Mouse (Mus musculus) olfactory bulb, adult 2 months (tissue): ENCODE data around the gene Pkd1.

Source experiments
- CTCF ChIP-seq: fragments of 200-500 bp; IDR thresholded peaks from 2 replicates; pipeline ENCODE4 v1.5.1; 2012; ENCODE audit warnings: low read depth, mild to moderate bottlenecking, low read length, moderate library complexity; ENCODE audit not compliant: insufficient read depth
- POLR2A ChIP-seq: fragments of 200-500 bp; IDR thresholded peaks from 2 replicates; pipeline ENCODE4 v1.6.1; 2012; ENCODE audit warnings: mild to moderate bottlenecking, low read depth, low read length, moderate library complexity; ENCODE audit not compliant: insufficient read depth

GRCm38 (mm10) chr17:24596073-24596466 lies 46.4 kb downstream of the Pkd1 start:
- TF ChIP-seq POLR2A (no peak), CTCF (no peak)
